Mouse (Mus musculus) induced T-regulatory cell, adult 2 months (primary cell): ENCODE data around the gene Sys1.

Experiments
- DNase-seq: peaks from one replicate; pipeline ENCODE4 v3.0.0-alpha.2; 2012; ENCODE audit warnings: low read depth

Gene Sys1

DNA sequence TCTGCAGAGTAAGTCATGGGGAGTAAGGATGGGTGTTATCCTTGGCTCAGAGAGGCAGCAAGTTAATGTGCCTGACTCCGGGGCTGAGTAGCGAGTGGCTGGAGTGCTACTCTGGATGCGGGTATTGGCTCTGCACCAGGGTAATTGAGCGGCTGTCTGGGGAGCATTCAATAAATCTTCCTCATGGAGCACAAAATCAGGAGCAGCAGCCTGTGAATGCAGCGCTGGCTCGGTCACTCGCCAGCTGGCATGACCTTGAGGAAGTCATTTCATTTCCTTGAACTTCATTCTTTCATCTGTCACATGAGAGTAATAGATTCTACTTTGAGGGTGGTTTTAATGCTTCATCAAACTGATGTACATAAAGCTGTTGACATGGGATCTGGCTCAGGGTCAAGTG lies 43.7 kb downstream of the Sys1 start:
- DNase-seq: no peak

DNA sequence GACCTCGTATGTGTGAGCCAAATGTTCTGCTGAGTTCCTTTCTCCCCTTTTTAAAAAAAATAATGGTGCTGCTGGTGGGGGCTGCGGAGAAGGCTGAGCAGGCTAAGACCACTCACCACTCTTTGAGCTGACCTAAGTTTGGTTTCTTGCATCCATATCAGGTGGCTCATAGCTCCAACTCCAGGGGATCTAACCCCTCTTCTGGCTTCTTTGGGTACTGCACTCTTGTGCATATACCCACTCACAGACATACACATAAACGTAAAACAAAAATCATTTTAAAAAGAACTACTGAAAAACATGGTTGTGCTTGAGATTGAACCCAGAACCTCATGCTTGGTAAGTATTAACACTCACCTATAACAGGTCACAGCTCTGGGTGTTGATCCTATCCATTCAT lies 48.2 kb downstream of the Sys1 start:
- DNase-seq: no peak

DNA sequence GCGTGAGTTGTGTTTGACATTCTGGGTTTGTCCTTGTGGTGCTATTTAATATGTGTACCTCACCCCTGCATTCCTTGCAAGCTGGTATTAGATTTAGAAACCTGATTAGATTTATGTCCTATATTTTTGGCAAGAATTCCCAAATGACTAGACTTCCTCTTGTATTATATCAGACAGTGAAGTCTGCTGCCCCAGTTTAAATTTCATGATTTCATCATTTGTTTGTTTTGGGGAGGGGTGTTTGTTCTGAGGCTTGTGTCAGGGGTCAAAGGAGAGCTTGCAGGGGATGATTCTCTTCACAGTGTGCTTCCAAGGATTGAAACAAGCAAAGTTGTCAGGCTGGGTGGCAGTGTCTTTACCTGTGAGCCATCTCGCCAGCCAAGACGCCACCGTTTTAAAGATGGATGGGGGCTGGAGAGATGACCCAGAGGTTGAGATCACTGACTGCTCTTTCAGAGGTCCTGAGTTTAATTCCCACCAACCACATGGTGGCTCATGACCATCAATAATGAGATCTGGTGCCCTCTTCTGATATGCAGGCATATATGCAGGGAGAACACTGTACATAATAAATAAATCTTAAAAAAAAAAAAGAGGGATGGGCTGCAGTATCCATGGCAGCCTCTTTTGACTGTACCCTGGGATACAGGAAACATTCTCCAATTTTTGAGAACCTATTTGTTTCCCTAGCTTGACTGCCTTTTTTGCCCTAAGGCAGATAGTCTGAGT lies 49.0 kb downstream of the Sys1 start:
- DNase-seq: no peak

DNA sequence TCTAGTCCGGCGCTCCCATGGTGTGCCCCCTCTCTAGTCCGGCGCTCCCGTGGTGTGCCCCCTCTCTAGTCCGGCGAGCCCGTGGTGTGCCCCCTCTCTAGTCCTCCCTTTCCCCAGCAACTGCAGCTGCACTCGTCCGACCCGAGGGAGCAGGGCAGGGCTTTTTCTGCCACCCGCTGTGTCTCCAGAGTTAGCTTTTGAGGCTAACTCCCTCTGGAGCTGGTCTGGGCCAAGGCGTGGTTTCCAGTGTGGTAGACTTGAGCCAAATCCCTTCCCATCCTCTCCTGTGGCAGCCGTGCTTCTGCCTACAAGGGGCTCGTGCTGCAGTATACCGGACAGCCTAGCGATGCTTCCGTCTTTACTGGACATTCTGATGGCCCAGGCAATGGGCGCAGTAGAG lies 51.0 kb downstream of the Sys1 start:
- DNase-seq: no peak

DNA sequence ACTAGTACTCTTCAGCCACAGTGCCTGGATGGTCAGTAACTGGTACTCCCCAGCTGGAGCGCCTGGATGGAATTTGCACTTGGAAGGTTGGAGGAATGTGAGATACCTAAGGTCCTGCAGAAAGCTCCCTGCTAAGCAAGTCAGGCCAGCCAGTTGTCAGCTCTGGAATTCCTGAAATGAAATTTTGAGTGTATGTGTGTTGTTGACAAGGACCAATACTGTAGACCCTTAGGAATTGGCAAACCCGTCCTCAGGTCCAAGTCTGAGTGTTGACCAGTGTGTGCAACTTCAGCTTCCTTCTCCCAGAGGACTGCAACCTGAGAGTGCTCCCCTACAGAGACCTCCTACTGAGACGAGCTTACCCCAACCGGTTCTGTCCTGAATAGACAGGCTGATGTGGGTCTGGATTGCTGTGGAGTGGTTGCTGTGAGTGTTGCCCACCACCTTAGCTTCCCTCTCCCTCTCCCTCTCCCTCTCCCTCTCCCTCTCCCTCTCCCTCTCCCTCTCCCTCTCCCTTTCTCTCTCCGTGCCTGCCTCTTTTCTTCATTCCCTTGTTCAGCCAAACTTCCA lies 53.9 kb downstream of the Sys1 start:
- DNase-seq: no peak

DNA sequence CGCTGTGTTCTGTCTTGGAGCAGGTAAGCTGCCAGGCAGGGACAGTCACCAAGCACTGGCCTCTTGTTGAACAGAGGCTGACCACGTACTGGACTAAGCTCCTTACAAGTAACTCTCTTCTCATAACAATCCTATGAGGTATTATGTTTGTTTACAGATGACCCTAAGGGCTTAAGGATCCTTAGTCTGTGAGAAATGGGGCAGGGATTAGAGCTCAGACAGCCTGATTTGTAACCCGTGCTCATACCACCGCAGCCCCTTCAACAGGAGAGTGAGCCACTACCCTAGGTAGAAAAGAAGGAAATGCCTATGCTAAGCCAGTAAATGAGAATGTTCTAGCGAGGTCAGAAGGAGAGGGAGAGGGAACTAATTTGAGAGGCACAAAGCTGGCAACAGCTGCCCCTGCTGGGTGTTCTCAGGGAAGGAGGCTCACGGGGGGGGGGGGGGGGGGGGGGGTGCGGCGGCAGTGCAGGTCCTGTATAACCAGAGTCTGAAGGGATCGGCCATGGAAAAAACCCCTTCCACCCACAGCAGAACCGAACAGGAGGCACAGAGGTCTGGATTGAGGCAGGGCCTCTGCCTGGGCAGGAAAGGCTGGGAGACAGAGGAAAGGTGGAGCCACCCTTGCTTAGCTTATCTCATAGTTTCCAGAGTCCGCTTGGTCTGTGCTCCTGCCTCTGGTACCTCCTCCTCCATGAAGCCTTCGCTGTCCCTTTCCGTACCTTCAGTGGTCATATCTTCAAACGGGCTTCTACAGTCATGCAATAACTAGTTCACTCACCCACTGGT lies 55.6 kb downstream of the Sys1 start:
- DNase-seq: no peak

DNA sequence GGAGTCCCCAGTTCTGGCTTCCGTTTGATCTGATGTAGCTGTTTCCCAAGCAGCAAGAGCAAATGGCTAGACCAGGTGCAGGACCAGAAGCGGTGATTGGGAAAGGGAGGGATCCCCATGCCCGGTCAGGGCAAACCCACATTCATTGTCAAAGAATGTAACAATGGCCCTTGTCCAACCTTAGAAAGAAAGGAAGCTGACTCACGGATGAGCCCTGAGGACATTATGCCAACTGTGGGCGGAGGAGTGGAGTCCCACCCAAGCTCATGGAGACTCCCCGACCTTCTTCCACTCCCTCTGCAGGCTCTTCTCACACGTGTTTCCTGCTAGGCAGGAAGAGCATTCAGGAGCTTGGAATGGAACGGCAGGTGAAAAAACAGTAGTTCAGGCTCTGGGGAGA lies 56.6 kb downstream of the Sys1 start:
- DNase-seq: no peak

DNA sequence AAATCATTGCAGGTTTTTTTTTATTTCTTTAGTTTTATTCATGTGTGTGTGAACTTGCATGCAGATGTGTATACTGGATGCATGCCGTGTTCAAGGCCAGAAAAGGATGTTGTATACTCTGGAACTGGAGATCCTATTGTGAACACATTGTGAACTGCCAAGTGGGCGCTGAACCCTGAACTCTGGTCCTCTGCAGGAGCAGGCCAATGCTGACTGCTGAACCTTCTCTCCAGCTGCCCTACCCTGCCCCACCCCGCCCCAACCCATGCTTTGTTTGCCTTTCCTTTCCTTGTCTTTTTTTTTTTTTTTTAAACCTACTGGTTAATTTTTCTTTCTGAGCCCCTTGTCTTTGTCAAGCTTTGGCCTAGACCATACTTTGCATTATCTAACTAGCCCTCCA lies 58.2 kb downstream of the Sys1 start:
- DNase-seq: no peak

DNA sequence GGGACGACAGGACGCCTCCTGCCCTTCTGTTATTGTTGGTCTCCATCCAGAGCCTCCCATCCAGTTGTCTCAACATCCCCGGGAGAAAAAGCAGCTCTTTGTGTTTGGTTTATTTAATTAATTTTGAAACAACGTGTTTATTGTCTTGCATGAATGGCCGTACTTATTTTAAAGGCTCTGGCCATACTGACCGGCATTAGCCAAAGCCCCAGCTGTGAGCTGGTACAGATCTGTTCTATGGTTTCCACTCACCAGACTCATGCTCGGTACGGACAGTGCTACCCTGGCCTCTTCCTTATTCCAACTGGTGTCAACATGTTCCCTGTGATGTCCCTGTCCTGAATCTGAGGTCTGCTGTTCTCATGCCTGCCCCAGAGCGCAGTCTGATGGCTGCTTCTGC lies 59.1 kb downstream of the Sys1 start:
- no peak for DNase-seq

DNA sequence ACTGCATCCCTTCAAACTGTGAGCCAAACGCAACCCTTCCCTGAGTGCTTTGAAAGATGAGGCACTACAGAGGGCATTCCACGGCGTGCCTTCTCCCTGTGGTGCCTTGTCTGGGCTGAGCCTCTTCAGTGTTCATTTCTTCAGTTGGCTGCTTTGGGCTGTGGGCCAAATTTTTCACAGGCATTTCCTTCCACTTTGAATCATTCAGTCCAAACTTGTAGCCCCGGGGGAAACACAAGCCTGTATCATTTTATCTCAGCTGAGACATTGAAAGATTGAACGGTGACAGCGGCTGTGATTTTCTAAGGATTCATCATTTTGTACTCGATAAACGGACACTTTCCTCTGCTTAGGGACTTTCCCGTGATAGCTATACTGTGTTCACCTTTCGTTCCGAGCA lies 59.8 kb downstream of the Sys1 start:
- DNase-seq: peak; percentile 35

DNA sequence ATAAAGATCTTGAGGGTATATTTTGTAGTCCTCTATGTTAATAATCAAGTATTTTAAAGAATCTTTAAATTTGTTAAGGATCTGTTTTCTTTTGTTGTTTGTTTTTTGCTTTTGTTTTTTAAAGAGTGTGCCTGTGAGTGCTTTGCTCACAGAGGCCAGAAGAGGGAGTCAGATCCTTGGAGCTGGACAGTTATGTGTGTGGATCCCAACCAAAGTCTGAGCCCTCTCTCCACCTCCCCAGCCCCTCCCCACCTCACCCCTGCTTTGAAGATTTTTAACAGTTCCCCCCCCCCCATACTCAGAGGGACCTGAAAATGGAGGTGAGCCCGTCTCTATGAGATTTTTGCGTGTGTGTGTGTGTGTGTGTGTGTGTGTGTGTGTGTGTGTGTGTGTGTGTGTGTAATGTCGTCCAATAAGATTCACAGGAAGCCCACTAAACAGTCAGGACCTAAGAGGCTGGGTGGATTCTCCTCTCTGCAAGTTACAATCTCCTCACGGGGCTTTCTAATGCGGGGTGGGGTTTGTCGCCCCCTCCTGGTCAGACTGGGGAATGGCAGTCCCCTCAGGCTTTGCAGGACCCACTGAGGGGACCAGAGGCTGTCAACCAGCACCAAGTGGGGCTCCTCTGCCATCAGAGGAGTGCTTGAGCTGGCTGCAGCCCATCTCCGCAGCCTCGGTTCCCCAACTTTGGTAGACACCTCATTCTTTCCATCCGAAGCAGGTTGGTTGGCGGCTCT lies 60.9 kb downstream of the Sys1 start:
- peak; percentile 80 for DNase-seq

DNA sequence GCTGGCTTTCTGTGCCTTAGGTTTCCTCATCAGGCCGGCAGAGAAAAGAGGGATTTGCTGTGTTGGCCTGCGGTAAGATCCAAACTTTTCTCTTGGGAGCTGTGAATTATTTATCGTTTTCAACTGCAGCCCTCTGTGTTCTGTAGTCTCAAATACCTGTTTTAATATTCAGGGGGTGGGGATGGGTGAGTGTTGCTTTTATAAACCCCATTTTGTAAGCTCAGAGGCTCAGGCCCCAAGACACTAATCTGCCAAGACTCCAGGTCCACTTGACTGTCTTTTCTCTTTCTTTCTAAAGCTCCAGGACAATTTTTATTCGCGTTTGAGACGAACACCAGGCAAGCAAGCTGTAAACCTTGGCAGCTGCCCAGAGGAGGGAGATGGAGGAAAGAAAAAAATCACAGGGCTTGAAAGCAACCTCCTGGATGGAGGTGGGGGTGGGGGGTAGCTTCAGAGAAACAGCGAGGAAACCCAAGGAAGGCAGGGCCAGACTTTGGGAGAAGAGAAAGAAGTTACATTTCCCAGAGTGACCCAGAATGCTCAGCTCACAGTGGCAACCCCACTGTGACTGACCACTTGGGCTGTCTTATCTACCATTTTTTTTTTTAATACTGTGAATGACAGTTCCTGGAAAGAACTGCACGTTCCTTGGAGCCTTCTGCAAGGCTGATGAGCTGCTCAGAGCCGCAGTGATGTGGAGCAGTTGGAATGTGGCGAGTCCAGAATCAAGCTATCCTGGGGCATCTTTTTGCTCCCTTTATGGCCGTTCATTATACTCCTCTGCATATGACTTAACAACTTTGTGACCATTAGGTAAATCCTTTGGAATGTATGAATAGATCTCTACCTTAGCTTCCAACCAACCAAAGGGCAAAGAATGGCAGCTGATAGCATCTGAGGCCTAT lies 61.8 kb downstream of the Sys1 start:
- DNase-seq: no peak

DNA sequence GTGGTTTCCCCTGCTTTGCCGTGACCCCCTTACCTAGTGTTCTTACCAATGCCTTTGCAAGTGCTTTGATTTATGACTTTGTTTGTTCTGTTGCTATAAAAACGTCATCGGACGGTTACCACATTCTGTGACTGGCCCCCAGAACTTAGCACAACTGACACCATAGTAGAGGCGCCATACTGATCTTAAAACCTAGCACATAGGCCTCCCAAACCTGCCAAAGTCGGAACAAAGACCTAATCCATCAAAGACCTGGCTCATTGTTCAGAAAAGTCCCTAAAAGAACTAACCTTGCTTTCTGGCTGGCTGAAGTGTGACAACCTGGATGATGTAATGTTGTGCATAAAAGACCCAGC lies 62.4 kb downstream of the Sys1 start:
- peak; percentile 52 for DNase-seq

DNA sequence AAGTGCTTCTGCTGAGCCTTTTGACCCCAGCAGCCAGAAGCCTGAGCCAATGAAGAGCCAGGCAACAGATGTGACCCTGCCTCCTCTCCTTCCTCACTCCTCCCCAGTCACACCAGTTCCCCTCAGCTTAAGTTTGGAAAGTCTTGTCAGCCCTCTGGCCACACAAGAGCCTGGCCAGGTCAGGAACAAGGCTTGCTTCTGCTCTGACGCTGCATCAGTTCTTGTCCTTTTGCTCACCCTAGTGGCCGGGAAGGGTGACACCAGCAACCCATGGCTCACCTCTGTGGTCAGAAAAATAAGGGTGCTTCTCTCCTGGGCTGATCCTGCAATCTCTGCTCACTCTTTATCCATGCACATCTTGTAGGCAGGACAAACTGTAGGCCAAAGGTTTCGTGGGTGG lies 64.0 kb downstream of the Sys1 start:
- DNase-seq: peak; percentile 82

DNA sequence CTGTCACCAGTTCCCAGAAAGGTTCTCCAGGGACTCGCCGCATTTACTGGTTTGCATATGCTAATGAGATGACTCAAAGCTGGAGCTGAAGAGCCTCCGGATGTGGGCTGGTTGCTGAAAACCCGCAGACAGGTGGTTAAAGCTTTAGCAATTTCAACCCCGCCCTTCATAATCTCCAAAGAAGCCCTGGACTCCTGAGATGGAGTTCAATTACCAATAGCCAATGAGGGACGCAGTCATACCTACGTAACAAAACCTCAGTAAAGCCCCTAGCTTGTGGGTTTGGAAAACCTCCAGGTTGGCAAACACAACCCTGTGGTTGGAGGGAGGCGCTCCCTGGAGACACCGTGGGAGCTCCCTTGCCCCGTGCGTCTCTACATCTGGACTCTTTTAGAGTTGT lies 65.1 kb downstream of the Sys1 start:
- DNase-seq: peak; percentile 96

DNA sequence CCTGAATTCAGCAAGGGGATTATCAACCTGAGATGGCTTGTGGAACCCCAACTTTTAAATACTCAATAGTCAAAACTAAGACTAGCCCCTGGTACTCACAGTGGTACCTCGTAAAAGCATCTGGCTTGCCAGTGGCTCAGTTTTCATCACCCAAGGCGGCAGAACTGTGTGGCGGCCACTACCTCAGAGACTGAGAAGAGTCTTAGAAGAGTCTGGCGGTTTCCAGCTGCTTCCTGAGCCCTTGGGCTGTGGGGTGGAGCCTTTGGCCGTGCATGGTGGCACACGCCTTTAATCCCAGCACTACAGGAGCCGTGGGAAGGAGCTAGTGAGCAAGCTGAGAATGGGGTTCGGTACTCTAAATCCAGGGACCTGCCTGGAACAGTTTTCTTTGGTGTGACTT lies 65.5 kb downstream of the Sys1 start:
- DNase-seq: no peak

DNA sequence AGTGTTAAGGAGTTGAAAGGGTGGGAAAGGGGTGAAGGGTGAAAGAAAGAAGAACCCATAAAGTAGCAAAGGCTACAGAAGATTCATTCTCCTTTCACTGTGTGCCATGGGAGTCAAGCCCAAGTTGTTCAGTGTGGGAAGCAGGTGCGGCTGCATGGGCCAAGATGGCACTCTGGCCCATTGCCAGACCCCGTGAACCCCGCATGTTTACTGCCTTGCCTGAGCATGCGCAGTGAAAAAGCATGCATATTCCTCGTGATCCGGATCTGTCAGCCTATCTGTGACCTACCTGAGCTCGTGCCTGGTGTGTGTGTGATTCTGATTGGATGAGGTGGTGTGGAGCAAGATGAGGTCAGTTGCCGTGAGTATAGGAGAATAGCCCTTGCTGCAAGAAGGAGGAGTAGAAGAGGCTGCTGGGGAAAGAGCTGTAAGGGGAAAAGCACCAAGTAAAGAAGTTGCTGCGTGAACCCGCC lies 66.6 kb downstream of the Sys1 start:
- DNase-seq: no peak

DNA sequence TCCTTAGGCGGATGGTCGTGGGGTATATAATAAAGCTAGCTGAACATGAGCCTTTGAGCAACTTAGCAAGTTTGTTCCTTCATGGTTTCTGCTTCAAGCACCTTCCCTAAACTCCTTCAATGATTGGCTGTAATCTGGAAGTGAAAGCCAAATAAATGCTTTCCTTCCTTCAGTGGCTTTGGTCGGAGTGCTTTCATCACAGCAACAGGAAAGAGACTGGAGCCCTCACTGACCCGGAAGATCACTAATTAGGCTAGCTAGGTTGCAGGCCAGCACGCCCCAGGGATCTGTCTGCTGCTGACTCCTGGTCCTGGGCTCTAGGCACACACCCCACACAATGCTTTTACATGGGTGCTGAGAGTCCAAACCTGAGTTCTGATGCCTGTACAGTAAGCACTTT lies 71.8 kb downstream of the Sys1 start:
- DNase-seq: no peak
